Mouse (Mus musculus) limb, embryonic 15.5 days (tissue): ENCODE data around the gene Gnb2. TPM values are rescaled to one million over a fixed set of nuclear protein-coding genes. Genes with fewer than 3 reads are reported as not detected.

Source experiments
- ATAC-seq: fragments of 200-750 bp; cut with Nextera tagmentation; 2 replicates; pipeline ENCODE4 v1.8.0; 2017; ENCODE audit warnings: low read depth, moderate TSS enrichment; ENCODE audit not compliant: insufficient number of reproducible peaks, low FRiP score, low TSS enrichment
- H3K27ac ChIP-seq: fragments of 300-500 bp; sonication (generic); 2 replicates; pipeline ENCODE4 v1.5.1; 2015; ENCODE audit warnings: moderate library complexity, mild to moderate bottlenecking, inconsistent platforms
- H3K27me3 ChIP-seq: fragments of 300-500 bp; sonication (generic); 2 replicates; pipeline ENCODE4 v1.6.1; 2015; ENCODE audit warnings: inconsistent platforms
- H3K36me3 ChIP-seq: fragments of 300-500 bp; sonication (generic); 2 replicates; pipeline ENCODE4 v1.6.1; 2015; ENCODE audit warnings: inconsistent platforms
- H3K4me1 ChIP-seq: fragments of 300-500 bp; sonication (generic); 2 replicates; pipeline ENCODE4 v1.6.1; 2015; ENCODE audit warnings: inconsistent platforms
- H3K4me2 ChIP-seq: fragments of 300-500 bp; sonication (generic); 2 replicates; pipeline ENCODE4 v1.6.1; 2015; ENCODE audit warnings: mild to moderate bottlenecking, inconsistent platforms
- H3K4me3 ChIP-seq: fragments of 300-500 bp; sonication (generic); 2 replicates; pipeline ENCODE4 v1.5.1; 2015; ENCODE audit warnings: mild to moderate bottlenecking, inconsistent platforms
- H3K9ac ChIP-seq: fragments of 300-500 bp; sonication (generic); 2 replicates; pipeline ENCODE4 v1.6.1; 2015; ENCODE audit warnings: inconsistent platforms
- H3K9me3 ChIP-seq: fragments of 300-500 bp; sonication (generic); 2 replicates; pipeline ENCODE4 v1.6.1; 2016; ENCODE audit warnings: inconsistent platforms
- WGBS: fragments of 180-500 bp; shearing (Covaris S2); methylation state at CpG from one replicate; pipeline ENCODE4 v1.1.7; 2015; 5-methylcytosine and 5-hydroxymethylcytosine counted together
- polyA plus RNA-seq: library from polyadenylated mRNA; unstranded; fragments of >200 nt; fragmentation: Nextera tagmentation; extraction: Ambion mirVana; gene quantifications from 2 replicates; pipeline ENCODE4 v1.2.1, GENCODE M21; 2015

The Gnb2 gene
- polyA plus RNA-seq, 1 experiment from 2014 or later, result 394 TPM

- no peak overlapping the region for H3K9ac ChIP-seq
- H3K27me3 ChIP-seq, result no peaks in the 10 kb centered on the region
- no peak overlapping the region for H3K4me2 ChIP-seq
- WGBS, result 63% methylated on average over 10 of the region's 10 CpGs
- ATAC-seq, result no peak
- no peaks in the 10 kb centered on the region for H3K4me1 ChIP-seq
- H3K4me3 ChIP-seq, result no peak overlapping the region
- no peak overlapping the region for H3K27ac ChIP-seq
- no peaks in the 10 kb centered on the region for H3K36me3 ChIP-seq
- no peaks in the 10 kb centered on the region for H3K9me3 ChIP-seq
These were observed 29.7 kb upstream of the Gnb2 start for GRCm38 (mm10) chr5:137562965-137563364.

- Histone ChIP-seq H3K4me1 (no peaks in the 10 kb centered on the region), H3K4me2 (no peak overlapping the region), H3K27ac (no peak overlapping the region), H3K9ac (no peak overlapping the region), H3K36me3 (no peaks in the 10 kb centered on the region), H3K27me3 (no peaks in the 10 kb centered on the region), H3K4me3 (no peak overlapping the region), H3K9me3 (no peaks in the 10 kb centered on the region)
- 61% methylated on average over 6 of the region's 6 CpGs for WGBS
- no peak for ATAC-seq
These were observed 28.2 kb upstream of the Gnb2 start for GRCm38 (mm10) chr5:137561556-137561955.

GRCm38 (mm10) chr5:137553898-137554297 lies 20.6 kb upstream of the Gnb2 start:
- no peak for ATAC-seq
- H3K4me2 ChIP-seq, result no peak overlapping the region
- no peak overlapping the region for H3K27ac ChIP-seq
- H3K4me1 ChIP-seq, result peaks cover 7% of the 10 kb centered on the region
- H3K27me3 ChIP-seq, result peaks cover 20% of the 10 kb centered on the region
- no peaks in the 10 kb centered on the region for H3K36me3 ChIP-seq
- no peaks in the 10 kb centered on the region for H3K9me3 ChIP-seq
- no peak overlapping the region for H3K9ac ChIP-seq
- no peak overlapping the region for H3K4me3 ChIP-seq
- WGBS, result 44% methylated on average over 11 of the region's 11 CpGs

- H3K4me1 ChIP-seq, result peaks cover 7% of the 10 kb centered on the region
- no peak within 1 kb of the TSS for H3K9ac ChIP-seq
- H3K4me2 ChIP-seq, result peak within 1 kb of the TSS; percentile 41
- H3K27ac ChIP-seq, result no peak within 1 kb of the TSS
- ATAC-seq, result peak; percentile 55; the same call in 1 of the 2 replicates
- peaks cover 20% of the 10 kb centered on the region for H3K27me3 ChIP-seq
- WGBS, result 2% methylated on average over 37 of the region's 37 CpGs
- peak within 1 kb of the TSS; percentile 13 for H3K4me3 ChIP-seq
- no peaks in the 10 kb centered on the region for H3K36me3 ChIP-seq
- no peaks in the 10 kb centered on the region for H3K9me3 ChIP-seq
These were observed 20.1 kb upstream of the Gnb2 start, which contains the start of gene Actl6b for GRCm38 (mm10) chr5:137553411-137553837. TSS of gene Actl6b (plus strand) at chr5:137553517.

- no peak overlapping the region for H3K9ac ChIP-seq
- H3K27me3 ChIP-seq, result peaks cover 20% of the 10 kb centered on the region
- 24% methylated on average over 6 of the region's 6 CpGs for WGBS
- H3K4me3 ChIP-seq, result peak overlapping the region; percentile 13
- H3K27ac ChIP-seq, result no peak overlapping the region
- no peak for ATAC-seq
- H3K4me2 ChIP-seq, result peak overlapping the region; percentile 41
- no peaks in the 10 kb centered on the region for H3K36me3 ChIP-seq
- peaks cover 7% of the 10 kb centered on the region for H3K4me1 ChIP-seq
- no peaks in the 10 kb centered on the region for H3K9me3 ChIP-seq
These were observed 19.7 kb upstream of the Gnb2 start for GRCm38 (mm10) chr5:137553000-137553399.

GRCm38 (mm10) chr5:137551119-137551518 lies 17.8 kb upstream of the Gnb2 start:
- no peak overlapping the region for H3K4me3 ChIP-seq
- 66% methylated on average over 5 of the region's 5 CpGs for WGBS
- H3K9ac ChIP-seq, result no peak overlapping the region
- no peak for ATAC-seq
- peaks cover 7% of the 10 kb centered on the region for H3K4me1 ChIP-seq
- no peaks in the 10 kb centered on the region for H3K36me3 ChIP-seq
- H3K27me3 ChIP-seq, result peaks cover 20% of the 10 kb centered on the region
- no peaks in the 10 kb centered on the region for H3K9me3 ChIP-seq
- H3K4me2 ChIP-seq, result no peak overlapping the region
- no peak overlapping the region for H3K27ac ChIP-seq

GRCm38 (mm10) chr5:137549840-137550239 lies 16.5 kb upstream of the Gnb2 start:
- Histone ChIP-seq H3K9ac (no peak overlapping the region), H3K4me2 (no peak overlapping the region), H3K36me3 (no peaks in the 10 kb centered on the region), H3K9me3 (no peaks in the 10 kb centered on the region), H3K27me3 (peaks cover 18% of the 10 kb centered on the region), H3K4me3 (no peak overlapping the region), H3K4me1 (peaks cover 7% of the 10 kb centered on the region), H3K27ac (no peak overlapping the region)
- WGBS, result 85% methylated on average over 2 of the region's 2 CpGs
- ATAC-seq, result no peak

GRCm38 (mm10) chr5:137545596-137545995 lies 12.3 kb upstream of the Gnb2 start:
- no peaks in the 10 kb centered on the region for H3K4me1 ChIP-seq
- H3K9ac ChIP-seq, result no peak overlapping the region
- H3K9me3 ChIP-seq, result no peaks in the 10 kb centered on the region
- no peaks in the 10 kb centered on the region for H3K36me3 ChIP-seq
- H3K4me2 ChIP-seq, result no peak overlapping the region
- no peaks in the 10 kb centered on the region for H3K27me3 ChIP-seq
- no peak overlapping the region for H3K27ac ChIP-seq
- 76% methylated on average over 4 of the region's 4 CpGs for WGBS
- H3K4me3 ChIP-seq, result no peak overlapping the region
- ATAC-seq, result no peak

GRCm38 (mm10) chr5:137544926-137545325 lies 11.6 kb upstream of the Gnb2 start:
- Histone ChIP-seq H3K4me3 (no peak overlapping the region), H3K27ac (no peak overlapping the region), H3K27me3 (no peaks in the 10 kb centered on the region), H3K9ac (no peak overlapping the region), H3K9me3 (no peaks in the 10 kb centered on the region), H3K36me3 (no peaks in the 10 kb centered on the region), H3K4me2 (no peak overlapping the region), H3K4me1 (no peaks in the 10 kb centered on the region)
- no peak for ATAC-seq
- WGBS, result 56% methylated on average over 6 of the region's 6 CpGs

- 73% methylated on average over 5 of the region's 5 CpGs for WGBS
These were observed 8.6 kb upstream of the Gnb2 start for GRCm38 (mm10) chr5:137541768-137542540.

GRCm38 (mm10) chr5:137540991-137541390 lies 7.7 kb upstream of the Gnb2 start:
- H3K4me2 ChIP-seq, result no peak overlapping the region
- no peak overlapping the region for H3K9ac ChIP-seq
- H3K4me1 ChIP-seq, result no peaks in the 10 kb centered on the region
- ATAC-seq, result no peak
- 0 out of 2 replicates have a peak, but pooled peaks cover 2% of the 10 kb centered on the region for H3K27me3 ChIP-seq
- no peak overlapping the region for H3K4me3 ChIP-seq
- 78% methylated on average over 6 of the region's 6 CpGs for WGBS
- H3K9me3 ChIP-seq, result no peaks in the 10 kb centered on the region
- no peak overlapping the region for H3K27ac ChIP-seq
- no peaks in the 10 kb centered on the region for H3K36me3 ChIP-seq

More at GRCm38 (mm10) chr5:137541768-137542540, 8.6 kb upstream of the Gnb2 start:
- Histone ChIP-seq H3K4me3 (no peak overlapping the region), H3K9me3 (no peaks in the 10 kb centered on the region), H3K36me3 (no peaks in the 10 kb centered on the region), H3K9ac (no peak overlapping the region), H3K4me1 (no peaks in the 10 kb centered on the region), H3K4me2 (no peak overlapping the region), H3K27ac (no peak overlapping the region), H3K27me3 (no peaks in the 10 kb centered on the region)
- ATAC-seq, result no peak

GRCm38 (mm10) chr5:137539291-137539801 lies 6.0 kb upstream of the Gnb2 start:
- WGBS, result 67% methylated on average over 7 of the region's 7 CpGs
- 0 out of 2 replicates have a peak, but pooled peaks cover 2% of the 10 kb centered on the region for H3K27me3 ChIP-seq
- H3K9me3 ChIP-seq, result no peaks in the 10 kb centered on the region
- H3K27ac ChIP-seq, result no peak overlapping the region
- no peak overlapping the region for H3K4me3 ChIP-seq
- H3K9ac ChIP-seq, result no peak overlapping the region
- no peaks in the 10 kb centered on the region for H3K4me1 ChIP-seq
- H3K4me2 ChIP-seq, result no peak overlapping the region
- ATAC-seq, result no peak
- H3K36me3 ChIP-seq, result no peaks in the 10 kb centered on the region
